Mouse (Mus musculus): ENCODE measurements at regions not wholly inside any gene's neighbourhood (a gene's known extent, or its start where the extent isn't known, plus 50 kb on each side); places are given as distances from the start of the nearest gene placed in this dataset.
A peak's percentile ranks its signal among the peaks of the same experiment; 100 is the strongest.

- no peak for DNase-seq (ENCODE audit: low read depth, low spot score)
Measured at GRCm38 (mm10) chr15:90021746-90022312, 180.2 kb upstream of the Syt10 start.

GRCm38 (mm10) chr15:90023164-90023563 lies 181.5 kb upstream of the Syt10 start:
- no peak for DNase-seq (ENCODE audit: low read depth, low spot score)

GRCm38 (mm10) chr15:90034356-90034755 lies 189.8 kb upstream of the Alg10b start:
- no peak for DNase-seq (ENCODE audit: low read depth, low spot score)

- DNase-seq (ENCODE audit: low read depth, low spot score), result no peak
Measured at GRCm38 (mm10) chr15:90045683-90046082, 178.4 kb upstream of the Alg10b start.

GRCm38 (mm10) chr15:90062021-90062420 lies 162.1 kb upstream of the Alg10b start:
- no peak for DNase-seq (ENCODE audit: low read depth, low spot score)

- DNase-seq (ENCODE audit: low read depth, low spot score), result no peak
Measured at GRCm38 (mm10) chr15:90065768-90066167, 158.3 kb upstream of the Alg10b start.

- no peak for DNase-seq (ENCODE audit: low read depth, low spot score)
Measured at GRCm38 (mm10) chr15:90072078-90072477, 152.0 kb upstream of the Alg10b start.

GRCm38 (mm10) chr15:90082175-90082951 lies 141.7 kb upstream of the Alg10b start:
- DNase-seq (ENCODE audit: low read depth, low spot score), result no peak

- DNase-seq (ENCODE audit: low read depth, low spot score), result no peak
Measured at GRCm38 (mm10) chr15:90109445-90109988, 114.6 kb upstream of the Alg10b start.

GRCm38 (mm10) chr15:90113611-90114010 lies 110.5 kb upstream of the Alg10b start:
- DNase-seq (ENCODE audit: low read depth, low spot score), result no peak

- no peak for DNase-seq (ENCODE audit: low read depth, low spot score)
Measured at GRCm38 (mm10) chr15:90119747-90120146, 104.4 kb upstream of the Alg10b start.

GRCm38 (mm10) chr15:90123999-90124398 lies 100.1 kb upstream of the Alg10b start:
- DNase-seq (ENCODE audit: low read depth, low spot score), result no peak

GRCm38 (mm10) chr15:90125146-90125545 lies 99.0 kb upstream of the Alg10b start:
- DNase-seq (ENCODE audit: low read depth, low spot score), result no peak

GRCm38 (mm10) chr15:90131777-90132176 lies 92.3 kb upstream of the Alg10b start:
- no peak for DNase-seq (ENCODE audit: low read depth, low spot score)

- no peak for DNase-seq (ENCODE audit: low read depth, low spot score)
Measured at GRCm38 (mm10) chr15:90140966-90141365, 83.1 kb upstream of the Alg10b start.

GRCm38 (mm10) chr15:90148663-90149062 lies 75.4 kb upstream of the Alg10b start:
- peak; percentile 43 for DNase-seq (ENCODE audit: low read depth, low spot score)

- no peak for DNase-seq (ENCODE audit: low read depth, low spot score)
Measured at GRCm38 (mm10) chr15:90153821-90154560, 70.1 kb upstream of the Alg10b start.

Data from WW6 (cell line).